Mouse (Mus musculus): ENCODE data around the gene Marveld2. TPM values are rescaled to one million over a fixed set of nuclear protein-coding genes. Genes with fewer than 3 reads are reported as not detected.

Gene Marveld2
- polyA plus RNA-seq (2016; fragmentation: Nextera tagmentation; extraction: Ambion mirVana) = 2.8 and 4.6 TPM in 2 replicates

DNA sequence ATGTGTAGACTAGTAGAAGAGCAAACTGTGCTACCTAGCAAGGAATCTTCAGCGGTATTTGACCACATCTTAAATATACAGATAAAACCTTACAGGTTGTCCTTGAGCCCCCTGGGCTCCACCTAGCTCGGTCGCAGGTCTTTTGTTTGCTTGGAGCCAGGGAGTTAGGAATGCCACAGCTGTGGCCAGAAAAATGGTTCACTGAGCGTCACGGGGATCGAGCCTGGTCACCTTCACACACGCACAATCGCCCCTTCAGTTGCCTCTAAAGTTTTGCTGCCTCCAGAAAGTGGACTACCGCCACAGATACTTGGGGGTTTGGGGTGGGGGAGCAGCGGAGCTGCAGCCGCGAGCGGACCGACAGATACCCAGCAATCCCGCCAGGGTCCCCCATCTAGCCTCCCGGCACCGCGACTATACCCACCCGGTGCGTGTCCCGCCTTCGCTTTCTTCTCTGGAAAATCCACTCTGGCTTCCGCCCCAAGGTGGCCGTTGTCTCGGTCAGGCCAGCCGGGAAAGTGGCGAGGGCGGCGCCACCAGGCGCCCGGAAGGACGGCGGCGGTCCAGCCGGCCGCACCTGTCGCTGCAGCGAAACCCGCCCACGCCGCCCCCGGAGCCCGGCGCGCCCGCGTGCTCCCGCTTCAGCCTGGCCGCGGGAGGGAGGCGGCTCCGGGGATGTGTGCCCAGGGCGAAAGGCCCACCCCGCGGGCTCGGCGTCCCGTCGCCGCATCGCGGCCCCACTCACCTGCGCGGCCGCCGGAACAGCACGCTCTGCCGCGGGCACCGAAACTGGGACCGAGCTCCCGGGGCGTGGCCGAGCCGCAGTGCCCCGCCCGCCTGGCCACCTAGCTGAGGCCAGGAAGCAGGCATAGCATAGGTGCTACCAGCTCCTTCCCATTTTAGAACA, at the start of gene Marveld2:
TSS of gene Marveld2 (minus strand) at position 791 of the 907 bp plus-strand sequence.
- H3K4me3 ChIP-seq = peak within 1 kb of the TSS; percentile 73
- peaks cover 29% of the 10 kb centered on the region for H3K27me3 ChIP-seq (ENCODE audit: insufficient read depth, poor library complexity, severe bottlenecking)
- peaks cover 44% of the 10 kb centered on the region for H3K36me3 ChIP-seq
- no peaks in the 10 kb centered on the region for H3K9me3 ChIP-seq
- DNase-seq (ENCODE audit: low spot score) = peak; percentile 25
- peak within 1 kb of the TSS; percentile 78 for H3K27ac ChIP-seq
- WGBS = 1% methylated on average over 76 of the region's 77 CpGs
- peaks cover 9% of the 10 kb centered on the region for H3K4me1 ChIP-seq (replicated peaks)

DNA sequence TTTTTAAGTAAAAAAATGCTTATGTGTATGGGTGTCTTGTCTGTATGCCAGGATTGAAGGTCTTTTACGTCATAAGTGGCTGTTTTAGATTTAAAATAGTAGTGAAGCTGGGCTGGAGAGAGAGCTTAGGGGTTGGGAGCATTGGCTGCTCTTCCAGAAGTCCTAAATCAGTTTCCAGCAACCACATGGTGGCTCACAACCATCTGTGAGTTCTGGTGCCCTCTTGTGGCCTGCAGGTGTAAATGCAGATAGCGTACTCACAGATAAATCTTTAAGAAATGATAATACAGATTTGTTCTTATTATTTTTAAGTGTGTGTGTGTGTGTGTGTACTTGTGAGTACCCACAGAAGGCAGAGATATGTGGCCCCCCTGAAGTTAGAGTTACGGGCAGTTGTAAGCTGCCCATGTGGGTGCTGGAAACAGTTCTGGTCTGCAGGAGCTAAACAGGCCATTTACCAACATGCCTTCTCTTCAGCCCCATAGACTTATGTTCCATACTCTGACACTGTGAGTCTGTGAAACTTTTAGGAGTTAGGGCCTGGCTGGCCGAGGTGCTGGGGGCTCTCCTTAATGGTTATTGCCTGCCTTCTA, 43.2 kb upstream of the Marveld2 start:
- Histone ChIP-seq H3K36me3 (peaks cover 53% of the 10 kb centered on the region), H3K4me1 (replicated peaks) (no peaks in the 10 kb centered on the region), H3K27me3 (ENCODE audit: insufficient read depth, poor library complexity, severe bottlenecking) (no peaks in the 10 kb centered on the region), H3K9me3 (no peaks in the 10 kb centered on the region), H3K27ac (no peak overlapping the region), H3K4me3 (no peak overlapping the region)
- WGBS = 50% methylated on average over 4 of the region's 4 CpGs
- DNase-seq (ENCODE audit: low spot score) = peak; percentile 52

DNA sequence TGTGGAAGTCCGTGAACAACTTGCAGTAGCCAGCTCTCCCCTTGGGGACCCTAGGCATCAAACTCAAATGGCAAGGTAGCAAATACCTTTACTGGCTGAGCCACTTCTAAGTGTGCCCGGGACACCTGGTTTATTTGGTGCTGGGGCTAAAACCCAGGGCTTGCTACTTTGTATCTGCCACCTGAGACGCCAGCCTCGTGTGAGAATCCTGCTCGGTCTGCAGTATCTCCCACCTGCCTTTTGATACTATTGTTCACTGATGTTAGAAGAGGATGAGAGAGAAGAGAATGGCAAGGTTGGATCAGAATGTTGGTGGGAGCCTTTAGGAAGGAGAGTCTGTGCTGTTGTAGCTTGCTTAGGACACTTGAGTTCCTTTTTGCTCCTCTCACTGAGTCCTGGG, 41.3 kb upstream of the Marveld2 start:
- H3K27me3 ChIP-seq (ENCODE audit: insufficient read depth, poor library complexity, severe bottlenecking) = no peaks in the 10 kb centered on the region
- no peaks in the 10 kb centered on the region for H3K9me3 ChIP-seq
- DNase-seq (ENCODE audit: low spot score) = no peak
- H3K4me1 ChIP-seq (replicated peaks) = no peaks in the 10 kb centered on the region
- H3K27ac ChIP-seq = no peak overlapping the region
- WGBS = 94% methylated on average over 5 of the region's 5 CpGs
- H3K36me3 ChIP-seq = peaks cover 48% of the 10 kb centered on the region
- H3K4me3 ChIP-seq = no peak overlapping the region

DNA sequence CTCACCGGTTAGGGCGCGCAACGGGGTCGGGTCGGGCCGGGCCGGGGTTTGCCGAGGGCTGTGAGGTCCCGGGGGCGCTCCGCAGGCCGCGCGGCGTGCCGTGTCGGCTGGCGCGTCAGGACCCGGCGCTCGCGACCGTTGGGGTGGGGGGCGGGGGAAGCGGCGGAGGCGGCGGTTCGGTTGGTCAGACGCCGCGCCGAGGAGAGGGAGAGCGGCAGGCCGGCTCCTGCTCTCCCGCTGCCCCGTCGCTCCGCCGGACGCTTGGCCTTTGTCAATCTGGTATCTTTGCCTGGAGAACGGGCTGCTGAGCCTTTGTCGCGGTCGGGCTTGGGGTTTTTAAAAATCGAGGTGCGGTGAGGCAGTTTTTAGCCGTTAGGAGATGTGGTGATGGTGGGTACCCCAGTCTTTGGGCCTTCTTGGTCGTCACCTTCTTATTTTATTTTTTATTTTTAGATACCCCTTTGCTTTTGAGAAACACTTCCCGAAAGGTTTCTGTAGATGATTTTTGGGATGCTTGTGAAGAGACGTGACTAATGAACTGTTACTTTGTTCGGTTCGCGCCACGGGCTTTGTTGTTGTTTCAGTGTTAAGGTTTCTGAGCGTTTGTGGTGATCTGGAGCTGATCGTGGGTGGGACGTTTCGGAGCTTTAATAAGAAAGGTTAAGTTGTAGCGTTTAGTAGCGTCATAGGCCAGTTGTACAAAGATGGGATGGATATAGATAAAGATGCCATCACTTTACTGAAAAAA, 34.8 kb upstream of the Marveld2 start, which contains the start of gene Taf9:
TSS of gene Taf9 (plus strand) at position 141 of the 748 bp plus-strand sequence.
- Histone ChIP-seq H3K27me3 (ENCODE audit: insufficient read depth, poor library complexity, severe bottlenecking) (no peaks in the 10 kb centered on the region), H3K4me3 (peak within 1 kb of the TSS; percentile 94), H3K36me3 (peaks cover 40% of the 10 kb centered on the region), H3K27ac (peak within 1 kb of the TSS; percentile 100), H3K4me1 (replicated peaks) (peaks cover 9% of the 10 kb centered on the region), H3K9me3 (no peaks in the 10 kb centered on the region)
- WGBS = under 1% methylated on average over 63 of the region's 63 CpGs
- no peak for DNase-seq (ENCODE audit: low spot score)

DNA sequence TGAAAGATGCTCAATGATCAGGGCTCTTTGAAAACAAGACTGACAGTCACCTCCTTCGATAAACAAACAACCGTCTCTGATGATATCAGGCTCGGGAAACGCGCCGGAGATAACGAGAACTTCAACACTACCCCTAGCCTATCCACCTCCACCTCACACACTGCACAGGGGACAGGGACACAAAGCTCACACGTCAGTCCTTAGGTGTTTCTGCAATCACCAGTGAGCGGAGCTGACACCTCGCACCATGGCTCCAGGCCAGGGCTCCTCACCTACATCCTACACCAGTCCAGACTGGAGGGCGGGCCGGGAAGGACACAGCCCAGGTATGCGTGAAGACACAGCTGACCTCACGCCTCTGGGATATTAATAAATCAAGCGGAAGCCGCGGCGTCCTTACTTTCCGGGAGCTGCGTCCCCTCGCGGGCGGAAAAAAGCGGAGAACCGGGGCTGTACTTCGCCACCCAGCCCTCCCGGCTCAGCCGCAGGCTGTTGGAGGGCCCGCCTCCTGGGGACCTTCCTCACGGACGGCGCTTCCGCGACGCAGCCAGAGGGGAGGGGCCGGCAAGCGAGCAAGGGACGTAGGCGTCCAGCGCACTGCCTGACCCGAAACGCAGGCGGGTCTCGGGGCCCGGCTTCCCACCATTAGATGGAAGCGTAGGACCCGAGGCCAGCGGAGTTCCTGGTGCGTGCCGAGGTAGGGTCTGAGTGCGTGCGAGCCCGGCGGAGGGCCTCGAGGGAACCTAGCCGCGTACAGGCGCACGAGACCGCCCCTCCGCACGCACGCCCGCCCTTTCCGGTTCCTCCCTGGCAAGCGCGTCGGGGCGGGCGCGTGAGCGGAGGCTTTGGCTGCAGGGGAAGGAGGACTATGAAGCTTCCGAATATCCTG, 34.0 kb upstream of the Marveld2 start, which contains the start of the genes Ak6 and Rad17:
TSS of gene Ak6 (plus strand) at position 430 of the 889 bp plus-strand sequence.
TSS of gene Rad17 (minus strand) at position 502 of the 889 bp plus-strand sequence.
- Histone ChIP-seq H3K36me3 (peaks cover 40% of the 10 kb centered on the region), H3K27me3 (ENCODE audit: insufficient read depth, poor library complexity, severe bottlenecking) (no peaks in the 10 kb centered on the region), H3K4me1 (replicated peaks) (peaks cover 9% of the 10 kb centered on the region), H3K4me3 (peak within 1 kb of the TSS; percentile 94), H3K9me3 (no peaks in the 10 kb centered on the region), H3K27ac (peak within 1 kb of the TSS; percentile 100)
- WGBS = under 1% methylated on average over 73 of the region's 73 CpGs
- peak; percentile 93 for DNase-seq (ENCODE audit: low spot score)

DNA sequence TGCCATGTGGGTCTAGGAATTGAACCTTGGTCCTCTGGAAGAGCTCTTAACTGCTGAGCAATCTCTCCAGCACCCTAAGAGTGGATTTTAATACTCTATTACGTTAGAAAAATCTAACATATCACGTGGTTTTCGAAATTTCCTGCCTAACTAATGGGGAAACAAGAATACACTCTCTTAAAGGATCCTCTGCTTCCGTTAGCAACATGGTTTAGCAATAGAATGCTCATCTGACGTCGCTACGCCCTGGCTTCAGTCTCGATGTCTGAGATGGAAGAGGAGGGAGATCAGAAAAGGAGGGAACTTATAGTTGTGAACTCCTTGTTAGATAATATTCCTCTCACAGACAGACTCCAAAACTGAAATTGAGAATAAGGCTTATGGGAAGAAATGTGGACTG, 31.5 kb upstream of the Marveld2 start:
- Histone ChIP-seq H3K36me3 (peaks cover 49% of the 10 kb centered on the region), H3K27me3 (ENCODE audit: insufficient read depth, poor library complexity, severe bottlenecking) (no peaks in the 10 kb centered on the region), H3K27ac (no peak overlapping the region), H3K4me3 (no peak overlapping the region), H3K9me3 (no peaks in the 10 kb centered on the region), H3K4me1 (replicated peaks) (peaks cover 9% of the 10 kb centered on the region)
- no peak for DNase-seq (ENCODE audit: low spot score)
- WGBS = 94% methylated on average over 8 of the region's 8 CpGs

DNA sequence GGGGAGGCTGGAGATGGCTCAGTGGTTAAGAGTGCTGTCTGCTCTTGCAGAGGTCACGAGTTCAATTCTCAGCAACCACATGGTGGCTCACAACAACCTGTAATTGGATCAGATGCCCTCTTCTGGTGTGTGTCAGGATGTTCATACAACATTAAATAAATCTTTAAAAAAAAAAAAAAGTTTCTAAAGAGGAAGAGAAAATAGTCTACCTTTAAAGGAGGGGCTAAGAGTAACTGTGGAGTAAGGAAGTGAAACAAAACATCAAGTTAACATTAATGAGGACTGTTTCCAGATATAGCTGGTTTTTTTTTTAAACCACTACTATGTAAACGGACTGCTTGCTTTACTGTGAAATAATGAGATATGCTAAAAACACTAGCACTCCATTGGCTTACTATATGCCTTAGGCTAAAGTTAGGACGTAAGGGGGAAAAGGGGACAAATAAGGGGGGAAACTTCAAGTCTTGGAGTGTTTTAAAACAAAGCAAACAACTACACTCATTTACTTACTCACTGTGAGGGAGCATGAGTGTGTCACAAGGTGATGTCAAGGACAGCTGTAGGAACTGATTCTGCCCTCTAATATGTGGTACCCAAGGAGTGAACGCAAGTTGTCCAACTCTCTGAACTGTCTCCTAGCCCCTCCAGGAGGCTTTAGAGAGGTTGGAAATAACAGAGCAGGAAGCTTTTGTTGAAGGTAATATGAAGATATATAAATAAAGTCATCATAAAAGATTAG, 25.9 kb upstream of the Marveld2 start:
- Histone ChIP-seq H3K27me3 (ENCODE audit: insufficient read depth, poor library complexity, severe bottlenecking) (no peaks in the 10 kb centered on the region), H3K4me3 (no peak overlapping the region), H3K36me3 (peaks cover 95% of the 10 kb centered on the region), H3K9me3 (no peaks in the 10 kb centered on the region), H3K27ac (no peak overlapping the region), H3K4me1 (replicated peaks) (no peaks in the 10 kb centered on the region)
- 93% methylated on average over 4 of the region's 4 CpGs for WGBS
- DNase-seq (ENCODE audit: low spot score) = no peak

DNA sequence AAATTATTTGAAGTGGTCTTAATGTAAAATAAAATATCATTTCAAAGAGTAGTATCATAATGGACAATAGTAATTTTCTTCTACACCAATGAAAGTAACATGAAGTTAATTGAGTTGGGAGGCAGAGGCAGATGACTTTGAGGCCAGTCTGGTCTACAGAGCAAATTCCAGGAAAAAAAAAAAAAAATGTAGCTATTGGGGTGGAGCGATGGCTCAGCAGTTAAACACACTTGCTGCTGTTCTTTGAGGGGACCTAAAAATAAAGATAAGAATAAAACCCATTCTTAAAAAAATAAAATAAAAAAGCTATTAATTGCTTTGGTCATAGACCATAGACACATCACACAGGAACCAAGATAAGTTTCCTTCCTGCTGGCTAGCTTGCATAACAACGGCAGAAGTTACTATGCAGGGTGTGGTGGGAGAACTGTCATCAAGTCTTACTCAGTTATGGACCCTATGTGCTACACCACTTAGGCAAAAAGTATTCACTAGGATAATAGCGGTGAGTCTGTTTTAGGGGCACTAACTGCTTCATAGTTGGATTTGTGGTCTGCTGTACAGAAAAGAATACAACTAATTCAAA, 17.4 kb upstream of the Marveld2 start:
- Histone ChIP-seq H3K4me3 (no peak overlapping the region), H3K27me3 (ENCODE audit: insufficient read depth, poor library complexity, severe bottlenecking) (no peaks in the 10 kb centered on the region), H3K4me1 (replicated peaks) (no peaks in the 10 kb centered on the region), H3K9me3 (no peaks in the 10 kb centered on the region), H3K36me3 (peaks cover 94% of the 10 kb centered on the region), H3K27ac (no peak overlapping the region)
- WGBS = 98% methylated on average over 3 of the region's 3 CpGs
- DNase-seq (ENCODE audit: low spot score) = no peak

DNA sequence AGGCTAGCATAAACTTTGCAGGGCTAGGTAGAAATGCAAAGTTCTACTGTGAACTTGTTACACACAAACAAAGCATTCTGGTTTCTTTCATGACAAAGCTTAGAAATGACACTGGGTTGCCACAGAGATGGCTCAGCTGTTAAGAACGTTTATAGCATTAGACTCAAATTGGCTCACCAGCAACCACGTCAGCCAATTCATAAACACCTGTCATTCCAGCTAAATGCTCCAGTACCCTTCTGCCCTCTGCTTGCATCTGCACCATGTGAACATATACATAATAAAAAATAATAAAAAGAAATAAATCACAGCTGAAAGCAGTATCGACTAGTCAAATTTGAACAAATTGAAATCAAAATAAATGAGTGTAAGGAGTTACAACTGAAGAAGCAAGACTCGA, 5.5 kb upstream of the Marveld2 start:
- Histone ChIP-seq H3K4me3 (no peak overlapping the region), H3K27me3 (ENCODE audit: insufficient read depth, poor library complexity, severe bottlenecking) (peaks cover 10% of the 10 kb centered on the region), H3K27ac (no peak overlapping the region), H3K4me1 (replicated peaks) (no peaks in the 10 kb centered on the region), H3K9me3 (no peaks in the 10 kb centered on the region), H3K36me3 (peaks cover 91% of the 10 kb centered on the region)
- WGBS = 90% methylated on average over 4 of the region's 4 CpGs
- no peak for DNase-seq (ENCODE audit: low spot score)

DNA sequence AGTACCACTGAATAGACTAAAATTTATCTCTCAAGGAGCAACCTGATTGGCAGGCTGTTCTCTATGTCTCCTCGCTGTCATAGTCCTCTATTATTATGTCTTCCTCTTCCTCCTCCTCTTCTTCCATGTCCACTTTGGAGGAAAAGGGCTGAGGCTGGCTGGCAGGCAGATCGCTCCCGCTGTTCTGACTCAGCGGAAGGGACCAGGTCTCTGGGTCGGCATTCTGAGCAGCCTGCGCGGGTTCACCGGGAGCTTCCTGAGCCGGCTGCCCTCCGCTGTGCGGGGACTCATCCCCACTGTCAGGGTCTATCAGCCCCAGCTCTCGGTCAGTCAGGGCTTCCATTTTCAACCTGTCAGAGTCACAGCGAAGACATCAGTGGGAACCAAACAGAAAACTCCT, 812 bp upstream of the Marveld2 start:
- Histone ChIP-seq H3K27ac (no peak overlapping the region), H3K9me3 (no peaks in the 10 kb centered on the region), H3K36me3 (peaks cover 48% of the 10 kb centered on the region), H3K4me1 (replicated peaks) (peaks cover 9% of the 10 kb centered on the region), H3K4me3 (no peak overlapping the region), H3K27me3 (ENCODE audit: insufficient read depth, poor library complexity, severe bottlenecking) (peaks cover 29% of the 10 kb centered on the region)
- WGBS = 78% methylated on average over 13 of the region's 13 CpGs
- DNase-seq (ENCODE audit: low spot score) = no peak

DNA sequence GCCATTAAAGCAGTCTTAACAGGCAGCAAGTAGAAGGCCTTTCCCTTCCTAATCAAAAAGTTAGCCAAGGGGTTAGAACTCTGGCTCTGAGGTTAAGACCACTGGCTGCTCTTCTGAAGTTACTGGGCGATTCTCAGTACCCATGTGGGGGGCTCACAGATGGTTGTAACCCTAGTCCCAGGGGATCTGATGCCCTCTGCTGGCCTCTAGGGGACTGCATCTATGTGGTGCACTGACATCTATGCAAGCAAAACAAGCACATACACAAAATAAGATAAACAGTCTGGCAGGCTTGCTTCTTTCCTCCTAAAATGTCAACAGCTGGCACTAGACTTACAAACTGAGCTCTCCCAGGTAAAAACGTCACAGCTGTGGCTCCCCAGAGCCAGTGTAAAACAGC, 3.9 kb downstream of the Marveld2 start:
- Histone ChIP-seq H3K36me3 (peaks cover 18% of the 10 kb centered on the region), H3K4me1 (replicated peaks) (peaks cover 9% of the 10 kb centered on the region), H3K4me3 (no peak overlapping the region), H3K27me3 (ENCODE audit: insufficient read depth, poor library complexity, severe bottlenecking) (peaks cover 26% of the 10 kb centered on the region), H3K9me3 (no peaks in the 10 kb centered on the region), H3K27ac (no peak overlapping the region)
- no peak for DNase-seq (ENCODE audit: low spot score)
- WGBS = 64% methylated on average over 2 of the region's 2 CpGs
